Mouse (Mus musculus) lung, embryonic 16.5 days (tissue): ENCODE data around the gene Tyk2. TPM values are rescaled to one million over a fixed set of nuclear protein-coding genes. Genes with fewer than 3 reads are reported as not detected.

Experiments used
- ATAC-seq: fragments of 200-750 bp; cut with Nextera tagmentation; 2 replicates; pipeline ENCODE4 v1.8.0; 2017; ENCODE audit warnings: low read depth, mild to moderate bottlenecking, moderate library complexity
- H3K27ac ChIP-seq: fragments of 300-500 bp; sonication (generic); 2 replicates; pipeline ENCODE4 v1.5.1; 2014; ENCODE audit warnings: mild to moderate bottlenecking, control low read depth, low read length
- H3K27me3 ChIP-seq: fragments of 300-500 bp; sonication (generic); 2 replicates; pipeline ENCODE4 v1.6.1; 2014; ENCODE audit warnings: low read depth, low read length, mixed read lengths; ENCODE audit not compliant: control insufficient read depth, insufficient read depth
- H3K36me3 ChIP-seq: fragments of 300-500 bp; sonication (generic); 2 replicates; pipeline ENCODE4 v1.6.1; 2014; ENCODE audit warnings: low read length; ENCODE audit not compliant: control insufficient read depth, insufficient read depth
- H3K4me1 ChIP-seq: fragments of 300-500 bp; sonication (generic); replicated peaks from 2 replicates; pipeline ENCODE4 v1.6.1; 2014; ENCODE audit warnings: low read length, mixed read lengths; ENCODE audit not compliant: control insufficient read depth, insufficient read depth
- H3K4me2 ChIP-seq: fragments of 300-500 bp; sonication (generic); 2 replicates; pipeline ENCODE4 v1.6.1; 2014; ENCODE audit warnings: low read depth, low read length, control low read depth
- H3K4me3 ChIP-seq: fragments of 300-500 bp; sonication (generic); 2 replicates; pipeline ENCODE4 v1.5.1; 2014; ENCODE audit warnings: mild to moderate bottlenecking, low read length, control low read depth
- H3K9ac ChIP-seq: fragments of 300-500 bp; sonication (generic); 2 replicates; pipeline ENCODE4 v1.6.1; 2014; ENCODE audit warnings: low read length, control low read depth
- H3K9me3 ChIP-seq: fragments of 300-500 bp; sonication (generic); 2 replicates; pipeline ENCODE4 v1.6.1; 2016; ENCODE audit warnings: low read length; ENCODE audit not compliant: control insufficient read depth
- WGBS: fragments of 180-500 bp; shearing (Covaris S2); extraction: QIAGEN DNeasy Blood & Tissue Kit; methylation state at CpG from one replicate; pipeline ENCODE4 v1.1.7; 2014; 5-methylcytosine and 5-hydroxymethylcytosine counted together
- polyA plus RNA-seq: library from polyadenylated mRNA; unstranded; fragments of >200 nt; fragmentation: Nextera tagmentation; extraction: Ambion mirVana; gene quantifications from 2 replicates; pipeline ENCODE4 v1.2.1, GENCODE M21; 2015

Gene Tyk2
- polyA plus RNA-seq, 1 experiment from 2014 or later = 16.9 TPM

- Histone ChIP-seq H3K27ac (no peak overlapping the region), H3K9ac (no peak overlapping the region), H3K36me3 (no peaks in the 10 kb centered on the region), H3K4me3 (no peak overlapping the region), H3K9me3 (no peaks in the 10 kb centered on the region), H3K27me3 (no peaks in the 10 kb centered on the region), H3K4me2 (no peak overlapping the region), H3K4me1 (no peaks in the 10 kb centered on the region)
- ATAC-seq = no peak
- WGBS = 73% methylated on average over 6 of the region's 6 CpGs
These were observed 26.2 kb downstream of the Tyk2 start for GRCm38 (mm10) chr9:21104814-21105213.

DNA sequence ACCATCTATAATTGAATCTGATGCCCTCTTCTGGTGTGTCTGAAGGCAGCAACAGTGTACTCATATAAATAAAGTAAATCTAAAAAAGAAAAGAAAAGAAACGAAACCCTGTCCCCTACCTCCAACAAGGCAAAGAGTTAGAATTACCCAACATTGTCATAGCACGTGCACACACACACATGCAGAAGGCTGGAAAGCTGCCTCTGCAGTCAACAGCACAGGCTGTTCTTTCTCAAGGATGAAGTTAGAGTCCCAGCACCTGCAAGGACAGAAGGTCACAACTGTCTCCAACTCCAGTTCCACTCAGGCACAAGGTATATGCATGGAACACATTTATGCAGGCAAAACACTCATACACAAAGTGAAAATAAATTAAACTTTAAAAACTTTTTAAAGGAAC lies 29.0 kb downstream of the Tyk2 start:
- H3K27ac ChIP-seq = no peak overlapping the region
- H3K27me3 ChIP-seq = no peaks in the 10 kb centered on the region
- H3K9me3 ChIP-seq = no peaks in the 10 kb centered on the region
- no peaks in the 10 kb centered on the region for H3K36me3 ChIP-seq
- no peak for ATAC-seq
- H3K9ac ChIP-seq = no peak overlapping the region
- H3K4me3 ChIP-seq = no peak overlapping the region
- WGBS = 89% methylated on average over 2 of the region's 2 CpGs
- no peaks in the 10 kb centered on the region for H3K4me1 ChIP-seq
- H3K4me2 ChIP-seq = no peak overlapping the region

DNA sequence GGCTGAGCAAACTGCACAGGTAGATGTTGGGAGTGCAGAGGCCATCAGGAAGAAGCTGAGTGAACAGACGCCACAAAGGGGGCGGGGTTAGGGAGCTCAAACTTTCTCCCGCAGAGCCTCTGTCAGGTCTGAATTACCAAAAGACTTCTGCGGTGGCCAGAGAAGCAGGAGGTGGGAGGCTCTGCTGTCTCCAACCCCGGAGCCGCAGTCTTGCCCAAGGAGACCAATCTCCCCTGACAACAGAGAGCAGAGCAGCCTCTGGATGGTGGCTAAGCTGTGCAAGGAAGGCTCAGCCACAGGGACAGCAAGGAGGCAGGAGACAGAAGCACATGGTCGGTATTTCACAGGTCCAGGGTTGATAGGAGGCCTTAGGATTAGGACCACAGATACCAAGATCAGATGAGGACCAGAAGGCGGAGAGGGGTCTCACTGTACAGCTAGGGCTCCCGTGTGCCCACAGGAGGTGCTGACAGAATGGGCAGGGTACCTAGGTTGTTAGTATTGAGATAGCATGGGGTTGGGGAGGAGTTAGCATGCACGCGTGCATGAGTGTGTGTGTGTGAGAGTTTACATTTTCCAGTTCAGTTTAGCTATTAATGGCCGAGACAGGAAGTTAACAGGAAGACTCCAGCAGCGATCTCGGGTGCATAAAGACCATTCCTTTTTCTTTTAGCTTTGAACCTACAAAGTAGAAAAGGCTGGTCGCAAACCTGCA lies 30.4 kb downstream of the Tyk2 start:
- Histone ChIP-seq H3K27ac (no peak overlapping the region), H3K9ac (no peak overlapping the region; the same call in 1 of the 2 replicates), H3K4me3 (no peak overlapping the region), H3K4me2 (peak overlapping the region; percentile 16; the same call in 1 of the 2 replicates), H3K9me3 (no peaks in the 10 kb centered on the region), H3K36me3 (no peaks in the 10 kb centered on the region), H3K4me1 (no peaks in the 10 kb centered on the region), H3K27me3 (no peaks in the 10 kb centered on the region)
- 39% methylated on average over 15 of the region's 15 CpGs for WGBS
- ATAC-seq = no peak

- H3K4me2 ChIP-seq = no peak overlapping the region
These were observed 33.2 kb downstream of the Tyk2 start for GRCm38 (mm10) chr9:21097793-21098192.

GRCm38 (mm10) chr9:21095958-21096357 lies 35.1 kb downstream of the Tyk2 start:
- ATAC-seq = no peak
- no peaks in the 10 kb centered on the region for H3K9me3 ChIP-seq
- no peak overlapping the region for H3K9ac ChIP-seq
- H3K27ac ChIP-seq = no peak overlapping the region
- H3K4me2 ChIP-seq = no peak overlapping the region
- 94% methylated on average over 4 of the region's 4 CpGs for WGBS
- H3K4me1 ChIP-seq = peaks cover under 1% of the 10 kb centered on the region; the same call in 1 of the 2 replicates
- no peaks in the 10 kb centered on the region for H3K36me3 ChIP-seq
- H3K27me3 ChIP-seq = no peaks in the 10 kb centered on the region
- no peak overlapping the region for H3K4me3 ChIP-seq

More at GRCm38 (mm10) chr9:21097793-21098192, 33.2 kb downstream of the Tyk2 start:
- Histone ChIP-seq H3K9me3 (no peaks in the 10 kb centered on the region), H3K27ac (no peak overlapping the region), H3K4me3 (no peak overlapping the region), H3K36me3 (no peaks in the 10 kb centered on the region), H3K27me3 (no peaks in the 10 kb centered on the region), H3K9ac (no peak overlapping the region), H3K4me1 (no peaks in the 10 kb centered on the region)
- ATAC-seq = no peak
- 66% methylated on average over 8 of the region's 8 CpGs for WGBS

- WGBS = 89% methylated on average over 9 of the region's 9 CpGs
- Histone ChIP-seq H3K9ac (no peak overlapping the region), H3K4me3 (no peak overlapping the region), H3K27me3 (no peaks in the 10 kb centered on the region), H3K27ac (no peak overlapping the region), H3K4me1 (peaks cover 9% of the 10 kb centered on the region), H3K36me3 (peaks cover 7% of the 10 kb centered on the region), H3K9me3 (no peaks in the 10 kb centered on the region), H3K4me2 (no peak overlapping the region)
- ATAC-seq = no peak
These were observed 37.6 kb downstream of the Tyk2 start for GRCm38 (mm10) chr9:21093423-21093822.

DNA sequence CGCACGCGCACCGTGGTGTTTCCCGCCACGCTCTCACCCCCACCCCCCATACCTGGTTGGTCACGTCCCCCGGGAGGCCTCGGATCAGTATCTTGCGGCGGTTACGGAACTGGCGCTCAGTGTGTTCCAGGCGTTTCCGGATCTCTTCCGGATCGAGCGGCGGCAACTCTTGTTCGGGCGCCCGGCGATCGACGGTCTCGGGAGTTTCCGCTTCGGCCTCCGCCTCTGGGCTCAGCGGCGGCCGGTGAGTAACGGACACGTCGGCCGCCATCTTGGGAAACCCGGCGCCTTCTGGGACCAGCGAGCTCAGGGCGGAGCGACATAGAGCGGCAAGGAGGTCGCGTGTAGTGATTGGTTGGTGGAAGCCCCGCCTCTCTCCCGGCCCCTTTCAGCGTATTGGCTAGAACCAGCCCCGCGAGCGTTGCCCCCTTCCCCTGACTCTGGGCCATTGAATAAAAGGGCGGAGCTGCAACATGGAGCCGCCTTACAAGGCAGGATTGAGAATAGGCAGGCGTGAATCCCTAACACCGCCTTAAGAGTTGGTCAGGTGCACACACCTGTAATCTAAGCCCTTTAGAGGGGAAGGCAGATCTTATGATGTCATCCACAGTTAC lies 39.2 kb downstream of the Tyk2 start, which contains the start of the genes Gm38431 and Raver1:
Gene Gm38431 (minus strand): TSS at position 291 of the 614 bp plus-strand sequence.
Gene Raver1 (minus strand): TSS at position 302 of the 614 bp plus-strand sequence.
- ATAC-seq = peak; percentile 100
- WGBS = under 1% methylated on average over 54 of the region's 54 CpGs
- peak within 1 kb of the TSS; percentile 83 for H3K9ac ChIP-seq
- H3K4me2 ChIP-seq = peak within 1 kb of the TSS; percentile 91
- peak within 1 kb of the TSS; percentile 88 for H3K27ac ChIP-seq
- no peaks in the 10 kb centered on the region for H3K9me3 ChIP-seq
- H3K4me1 ChIP-seq = peaks cover 9% of the 10 kb centered on the region
- H3K27me3 ChIP-seq = no peaks in the 10 kb centered on the region
- peaks cover 17% of the 10 kb centered on the region for H3K36me3 ChIP-seq
- H3K4me3 ChIP-seq = peak within 1 kb of the TSS; percentile 85

DNA sequence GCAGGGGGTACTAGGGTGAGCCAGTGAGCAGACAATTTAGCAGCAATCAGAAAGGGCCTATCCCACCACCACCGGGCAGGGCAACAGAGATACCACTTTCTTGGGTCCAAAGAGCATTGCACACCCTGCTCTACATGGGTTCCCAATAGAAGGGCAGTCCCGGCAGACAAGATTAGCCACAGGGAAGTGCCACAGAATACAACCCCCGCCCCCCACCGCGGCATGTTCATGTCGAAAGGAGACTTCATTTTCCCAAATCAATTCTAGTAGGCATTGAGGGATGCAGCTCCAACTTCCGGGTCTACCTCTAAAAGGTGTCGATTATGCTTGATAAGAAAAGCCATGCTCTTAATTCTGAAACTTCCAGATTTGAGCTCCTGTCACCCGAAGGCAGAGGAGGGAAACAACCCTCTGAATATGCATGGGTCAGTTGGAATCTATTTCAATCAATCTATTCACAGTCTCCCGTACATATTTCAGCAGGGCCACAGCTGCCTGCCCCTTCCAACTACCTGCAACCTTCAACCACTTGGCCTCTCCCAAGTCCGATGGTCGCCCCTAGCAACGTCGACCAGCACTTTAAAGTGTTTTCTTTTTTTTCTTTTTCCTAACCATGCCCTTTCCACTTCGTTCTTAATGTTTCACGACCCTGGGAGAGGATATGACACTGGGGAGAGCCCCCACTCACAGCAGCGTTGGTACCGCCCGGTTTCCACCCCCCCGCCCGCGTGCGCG lies 39.9 kb downstream of the Tyk2 start:
- 2% methylated on average over 24 of the region's 24 CpGs for WGBS
- no peaks in the 10 kb centered on the region for H3K27me3 ChIP-seq
- H3K9ac ChIP-seq = peak overlapping the region; percentile 83
- peak; percentile 2; the same call in 1 of the 2 replicates for ATAC-seq
- peak overlapping the region; percentile 85 for H3K4me3 ChIP-seq
- peak overlapping the region; percentile 88 for H3K27ac ChIP-seq
- no peaks in the 10 kb centered on the region for H3K9me3 ChIP-seq
- H3K36me3 ChIP-seq = peaks cover 22% of the 10 kb centered on the region
- peaks cover 9% of the 10 kb centered on the region for H3K4me1 ChIP-seq
- H3K4me2 ChIP-seq = peak overlapping the region; percentile 91

GRCm38 (mm10) chr9:21090537-21090936 lies 40.5 kb downstream of the Tyk2 start:
- H3K27me3 ChIP-seq = no peaks in the 10 kb centered on the region
- H3K9ac ChIP-seq = peak overlapping the region; percentile 83
- H3K4me2 ChIP-seq = peak overlapping the region; percentile 91
- peaks cover 28% of the 10 kb centered on the region for H3K36me3 ChIP-seq
- no peak for ATAC-seq
- no peak overlapping the region for H3K27ac ChIP-seq
- 71% methylated on average over 1 of the region's 1 CpGs for WGBS
- H3K9me3 ChIP-seq = no peaks in the 10 kb centered on the region
- peaks cover 9% of the 10 kb centered on the region for H3K4me1 ChIP-seq
- H3K4me3 ChIP-seq = peak overlapping the region; percentile 85
